Mouse (Mus musculus): Measurements from ENCODE around the gene Slc35e1. TPM values are rescaled to one million over a fixed set of nuclear protein-coding genes. Genes with fewer than 3 reads are reported as not detected.

Slc35e1 gene
- total and polyA plus RNA-seq, 2 experiments from 2014 or later, result 6.7 to 35.7 TPM

DNA sequence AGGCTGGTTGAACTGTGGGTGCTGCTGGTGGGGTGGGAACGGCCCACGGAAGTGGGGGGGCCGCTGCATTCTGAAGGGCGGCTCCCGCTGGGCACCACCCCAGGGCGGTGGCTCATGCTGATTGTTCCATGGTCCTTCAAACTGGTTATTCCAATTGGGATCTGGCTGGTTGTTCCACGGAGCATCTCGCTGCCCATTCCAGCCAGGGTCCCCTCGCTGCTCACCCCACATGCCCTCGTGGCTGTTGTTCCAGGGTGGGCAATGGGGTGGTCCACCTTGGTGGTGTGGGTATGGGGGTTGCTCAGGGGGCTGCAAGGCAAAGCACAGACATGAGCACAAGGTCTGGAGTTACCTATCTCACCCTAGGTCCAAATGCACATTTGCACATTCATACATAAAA is 28.2 kb downstream of the Slc35e1 start:
- Histone ChIP-seq H3K9ac (replicated peaks; ENCODE audit: low read depth, low read length) (no peak overlapping the region), H3K27me3 (ENCODE audit: control insufficient read depth, insufficient read depth, low read length) (no peaks in the 10 kb centered on the region), H3K4me1 (ENCODE audit: control insufficient read depth, insufficient read depth) (no peaks in the 10 kb centered on the region), H3K4me3 (ENCODE audit: low read depth, low read length) (no peak overlapping the region), H3K27ac (ENCODE audit: low read depth) (no peak overlapping the region), H3K36me3 (replicated peaks; ENCODE audit: control insufficient read depth, insufficient read depth, low read length) (peaks cover 100% of the 10 kb centered on the region), H3K9me3 (replicated peaks; ENCODE audit: control insufficient read depth, low read length) (no peaks in the 10 kb centered on the region), H3K4me2 (ENCODE audit: low read depth, low read length) (no peak overlapping the region)
- 91% methylated on average over 10 of the region's 10 CpGs for WGBS
- ATAC-seq (ENCODE audit: insufficient read depth, low read depth) (no peak), DNase-seq (ENCODE audit: low spot score) (no peak)
- TF ChIP-seq CTCF (IDR thresholded peaks at IDR 0.05; ENCODE audit: low read depth), result no peak
- TF ChIP-seq EP300 (IDR thresholded peaks at IDR 0.05; ENCODE audit: low read depth), result no peak

DNA sequence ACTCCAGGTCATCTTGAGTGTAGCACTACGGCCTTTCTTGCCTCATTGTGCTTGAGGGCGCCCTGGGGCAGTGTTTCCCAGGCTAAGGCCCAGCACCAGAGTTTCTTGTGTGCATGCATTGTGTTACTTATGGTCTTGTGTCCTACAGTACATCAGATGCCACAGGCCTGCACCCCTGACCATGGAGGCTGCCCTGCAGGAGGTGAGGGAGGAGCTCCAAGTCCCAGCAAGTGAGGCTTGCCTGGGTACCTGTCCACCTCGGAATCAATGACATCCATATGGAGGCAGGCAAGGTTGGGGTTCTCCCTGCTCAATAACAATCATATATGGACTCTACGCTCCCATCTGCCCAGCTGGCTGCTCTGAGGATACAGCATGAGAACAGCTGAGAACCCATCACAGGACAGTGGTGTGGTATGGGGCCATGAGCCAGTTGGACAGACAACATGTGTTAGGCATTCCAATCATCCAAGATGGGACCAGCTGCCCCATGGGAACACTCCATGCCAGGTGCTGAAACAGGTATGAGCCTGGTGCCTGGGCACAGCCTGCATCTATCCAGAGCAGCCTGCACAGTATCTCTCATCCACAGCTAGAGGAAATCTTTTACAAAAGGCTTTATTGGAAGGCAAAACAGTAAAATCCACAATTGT is 32.4 kb downstream of the Slc35e1 start:
- Histone ChIP-seq H3K27me3 (ENCODE audit: control insufficient read depth, insufficient read depth, low read length) (no peaks in the 10 kb centered on the region), H3K4me2 (ENCODE audit: low read depth, low read length) (no peak overlapping the region), H3K27ac (ENCODE audit: low read depth) (no peak overlapping the region), H3K9ac (replicated peaks; ENCODE audit: low read depth, low read length) (no peak overlapping the region), H3K9me3 (replicated peaks; ENCODE audit: control insufficient read depth, low read length) (no peaks in the 10 kb centered on the region), H3K4me1 (ENCODE audit: control insufficient read depth, insufficient read depth) (no peaks in the 10 kb centered on the region), H3K36me3 (replicated peaks; ENCODE audit: control insufficient read depth, insufficient read depth, low read length) (peaks cover 67% of the 10 kb centered on the region), H3K4me3 (ENCODE audit: low read depth, low read length) (no peak overlapping the region)
- DNase-seq (ENCODE audit: low spot score), result no peak
- TF ChIP-seq CTCF (IDR thresholded peaks at IDR 0.05; ENCODE audit: low read depth) (no peak), EP300 (IDR thresholded peaks at IDR 0.05; ENCODE audit: low read depth) (no peak)
- ATAC-seq (ENCODE audit: insufficient read depth, low read depth), result no peak
- 85% methylated on average over 4 of the region's 4 CpGs for WGBS

GRCm38 (mm10) chr8:72458457-72458856 is 34.0 kb downstream of the Slc35e1 start:
- no peak for ATAC-seq (ENCODE audit: insufficient read depth, low read depth)
- 79% methylated on average over 6 of the region's 6 CpGs for WGBS
- Histone ChIP-seq H3K4me2 (ENCODE audit: low read depth, low read length) (no peak overlapping the region), H3K36me3 (replicated peaks; ENCODE audit: control insufficient read depth, insufficient read depth, low read length) (peaks cover 59% of the 10 kb centered on the region), H3K27ac (ENCODE audit: low read depth) (no peak overlapping the region), H3K9ac (replicated peaks; ENCODE audit: low read depth, low read length) (no peak overlapping the region), H3K4me3 (ENCODE audit: low read depth, low read length) (no peak overlapping the region), H3K27me3 (ENCODE audit: control insufficient read depth, insufficient read depth, low read length) (no peaks in the 10 kb centered on the region), H3K9me3 (replicated peaks; ENCODE audit: control insufficient read depth, low read length) (no peaks in the 10 kb centered on the region), H3K4me1 (ENCODE audit: control insufficient read depth, insufficient read depth) (no peaks in the 10 kb centered on the region)
- no peak for DNase-seq (ENCODE audit: low spot score)
- TF ChIP-seq CTCF (IDR thresholded peaks at IDR 0.05; ENCODE audit: low read depth) (no peak), EP300 (IDR thresholded peaks at IDR 0.05; ENCODE audit: low read depth) (no peak)

DNA sequence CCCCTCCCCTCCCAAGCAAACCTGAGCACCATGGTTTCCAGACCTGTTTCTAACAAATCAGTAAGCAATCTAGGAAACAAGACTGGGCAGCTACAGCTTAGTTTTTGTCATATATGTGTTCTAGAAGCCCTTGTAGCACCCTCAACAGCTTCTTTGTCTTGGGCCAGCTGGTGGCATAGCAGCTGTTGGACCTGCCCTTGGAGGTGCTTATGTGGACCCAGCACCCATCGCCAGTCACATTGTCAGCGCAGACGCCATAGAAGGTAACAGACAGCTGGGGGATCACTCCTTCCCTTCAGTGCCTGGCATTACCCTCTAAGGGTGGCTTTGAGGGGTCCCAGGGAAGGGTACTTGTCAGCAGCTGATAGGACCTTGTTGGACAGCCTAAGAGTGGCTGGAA is 34.6 kb downstream of the Slc35e1 start:
- Histone ChIP-seq H3K27me3 (ENCODE audit: control insufficient read depth, insufficient read depth, low read length) (no peaks in the 10 kb centered on the region), H3K4me2 (ENCODE audit: low read depth, low read length) (no peak overlapping the region), H3K4me3 (ENCODE audit: low read depth, low read length) (no peak overlapping the region), H3K9me3 (replicated peaks; ENCODE audit: control insufficient read depth, low read length) (no peaks in the 10 kb centered on the region), H3K4me1 (ENCODE audit: control insufficient read depth, insufficient read depth) (no peaks in the 10 kb centered on the region), H3K36me3 (replicated peaks; ENCODE audit: control insufficient read depth, insufficient read depth, low read length) (peaks cover 58% of the 10 kb centered on the region), H3K27ac (ENCODE audit: low read depth) (no peak overlapping the region), H3K9ac (replicated peaks; ENCODE audit: low read depth, low read length) (no peak overlapping the region)
- no peak for TF ChIP-seq CTCF (IDR thresholded peaks at IDR 0.05; ENCODE audit: low read depth)
- TF ChIP-seq EP300 (IDR thresholded peaks at IDR 0.05; ENCODE audit: low read depth), result no peak
- ATAC-seq (ENCODE audit: insufficient read depth, low read depth) (no peak), DNase-seq (ENCODE audit: low spot score) (no peak)
- WGBS, result 84% methylated on average over 3 of the region's 3 CpGs

GRCm38 (mm10) chr8:72455317-72455716 is 37.1 kb downstream of the Slc35e1 start:
- ATAC-seq (ENCODE audit: insufficient read depth, low read depth) (no peak), DNase-seq (ENCODE audit: low spot score) (no peak)
- Histone ChIP-seq H3K4me3 (ENCODE audit: low read depth, low read length) (no peak overlapping the region), H3K9ac (replicated peaks; ENCODE audit: low read depth, low read length) (no peak overlapping the region), H3K27ac (ENCODE audit: low read depth) (no peak overlapping the region), H3K4me1 (ENCODE audit: control insufficient read depth, insufficient read depth) (no peaks in the 10 kb centered on the region), H3K27me3 (ENCODE audit: control insufficient read depth, insufficient read depth, low read length) (no peaks in the 10 kb centered on the region), H3K36me3 (replicated peaks; ENCODE audit: control insufficient read depth, insufficient read depth, low read length) (peaks cover 50% of the 10 kb centered on the region), H3K9me3 (replicated peaks; ENCODE audit: control insufficient read depth, low read length) (no peaks in the 10 kb centered on the region), H3K4me2 (ENCODE audit: low read depth, low read length) (no peak overlapping the region)
- TF ChIP-seq CTCF (IDR thresholded peaks at IDR 0.05; ENCODE audit: low read depth) (no peak), EP300 (IDR thresholded peaks at IDR 0.05; ENCODE audit: low read depth) (no peak)
- WGBS, result 53% methylated on average over 4 of the region's 4 CpGs

DNA sequence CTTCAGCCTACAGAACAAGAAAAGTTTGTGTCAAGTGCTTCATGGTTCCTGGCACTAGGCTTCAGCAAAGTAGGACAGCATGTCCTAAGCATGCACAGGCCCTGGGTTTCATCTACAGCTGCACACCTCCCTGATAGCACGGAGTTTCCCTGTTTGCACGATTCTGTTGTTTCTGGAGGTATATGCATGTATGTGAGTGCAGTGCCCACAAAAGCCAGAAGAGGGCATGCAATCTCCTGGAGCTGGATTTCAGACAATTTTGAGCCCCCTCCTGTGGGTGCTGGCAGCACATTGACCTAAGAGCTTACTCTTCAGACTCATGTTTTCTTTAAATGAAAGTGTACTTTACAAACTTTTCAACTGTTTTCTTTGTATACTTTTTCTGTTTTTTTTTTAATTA is 38.5 kb downstream of the Slc35e1 start:
- TF ChIP-seq CTCF (IDR thresholded peaks at IDR 0.05; ENCODE audit: low read depth), result no peak
- no peak for TF ChIP-seq EP300 (IDR thresholded peaks at IDR 0.05; ENCODE audit: low read depth)
- Histone ChIP-seq H3K27ac (ENCODE audit: low read depth) (no peak overlapping the region), H3K27me3 (ENCODE audit: control insufficient read depth, insufficient read depth, low read length) (no peaks in the 10 kb centered on the region), H3K4me2 (ENCODE audit: low read depth, low read length) (no peak overlapping the region), H3K4me3 (ENCODE audit: low read depth, low read length) (no peak overlapping the region), H3K36me3 (replicated peaks; ENCODE audit: control insufficient read depth, insufficient read depth, low read length) (peaks cover 51% of the 10 kb centered on the region), H3K4me1 (ENCODE audit: control insufficient read depth, insufficient read depth) (no peaks in the 10 kb centered on the region), H3K9me3 (replicated peaks; ENCODE audit: control insufficient read depth, low read length) (no peaks in the 10 kb centered on the region), H3K9ac (replicated peaks; ENCODE audit: low read depth, low read length) (no peak overlapping the region)
- WGBS, result 98% methylated on average over 2 of the region's 2 CpGs
- ATAC-seq (ENCODE audit: insufficient read depth, low read depth) (no peak), DNase-seq (ENCODE audit: low spot score) (no peak)
